Mouse (Mus musculus): ENCODE measurements around the gene Ctla2a. TPM values are rescaled to one million over a fixed set of nuclear protein-coding genes. Genes with fewer than 3 reads are reported as not detected.

Gene Ctla2a
- polyA plus RNA-seq, 1 experiment from 2014 or later, result 74.9 TPM

Other genes with a start within 250 kb of the Ctla2a start
- gene BC051665, start 150.3 kb downstream of the Ctla2a start, polyA plus RNA-seq (2016; fragmentation: Nextera tagmentation; extraction: Ambion mirVana), result not detected in 2 replicates
- not detected in 2 replicates for gene Ctsll3, start 133.8 kb downstream of the Ctla2a start, polyA plus RNA-seq (2016; fragmentation: Nextera tagmentation; extraction: Ambion mirVana)
- gene 4930486L24Rik, start 72.2 kb downstream of the Ctla2a start, polyA plus RNA-seq (2016; fragmentation: Nextera tagmentation; extraction: Ambion mirVana), result 0.20 TPM in 1 of 2 replicates, not detected in the other
- gene Gm49392, start 39.7 kb downstream of the Ctla2a start, polyA plus RNA-seq (2016; fragmentation: Nextera tagmentation; extraction: Ambion mirVana), result 0.45 and 0.68 TPM in 2 replicates
- 5.3 and 7.0 TPM in 2 replicates for gene Ctla2b, start 39.2 kb downstream of the Ctla2a start, polyA plus RNA-seq (2016; fragmentation: Nextera tagmentation; extraction: Ambion mirVana)
- not detected in 2 replicates for gene Tpbpb, start 31.7 kb downstream of the Ctla2a start, polyA plus RNA-seq (2016; fragmentation: Nextera tagmentation; extraction: Ambion mirVana)
- not detected in 2 replicates for gene Gm49393, start 1.0 kb downstream of the Ctla2a start, polyA plus RNA-seq (2016; fragmentation: Nextera tagmentation; extraction: Ambion mirVana)
- gene Gm49391, start 54 bp downstream of the Ctla2a start, polyA plus RNA-seq (2016; fragmentation: Nextera tagmentation; extraction: Ambion mirVana), result 2.2 and 4.6 TPM in 2 replicates
- gene Tpbpa, start 5.4 kb upstream of the Ctla2a start, polyA plus RNA-seq (2016; fragmentation: Nextera tagmentation; extraction: Ambion mirVana), result not detected in 2 replicates
- gene Ctsj, start 69.3 kb upstream of the Ctla2a start, polyA plus RNA-seq (2016; fragmentation: Nextera tagmentation; extraction: Ambion mirVana), result 0.26 and 0.40 TPM in 2 replicates
- gene Ctsq, start 104.0 kb upstream of the Ctla2a start, polyA plus RNA-seq (2016; fragmentation: Nextera tagmentation; extraction: Ambion mirVana), result not detected in 2 replicates
- gene Ctsr, start 227.6 kb upstream of the Ctla2a start, polyA plus RNA-seq (2016; fragmentation: Nextera tagmentation; extraction: Ambion mirVana), result not detected in 2 replicates

All from heart, embryonic 12.5 days (tissue).